Mouse (Mus musculus): ENCODE results near the gene Cd109.

GRCm38 (mm10) chr9:78578824-78579223 lies 36.5 kb upstream of the Cd109 start:
- TF ChIP-seq CTCF (IDR thresholded peaks at IDR 0.05; ENCODE audit: extremely low read depth, insufficient read depth, insufficient read length, insufficient replicate concordance): no peak
- no peak for TF ChIP-seq POLR2A (IDR thresholded peaks at IDR 0.05; ENCODE audit: low read depth, low read length)

All from spleen, adult 2 months (tissue).